Mouse (Mus musculus) E14TG2a.4 (cell line): ENCODE data around the gene Prox1.

Source experiments
- CTCF ChIP-seq: conservative IDR thresholded peaks from 2 replicates; pipeline ENCODE4 v1.5.1; 2014; ENCODE audit warnings: low read length
- POU5F1 ChIP-seq: IDR thresholded peaks from 2 replicates; pipeline ENCODE4 v1.6.1; 2014; ENCODE audit warnings: low read length, borderline replicate concordance

DNA sequence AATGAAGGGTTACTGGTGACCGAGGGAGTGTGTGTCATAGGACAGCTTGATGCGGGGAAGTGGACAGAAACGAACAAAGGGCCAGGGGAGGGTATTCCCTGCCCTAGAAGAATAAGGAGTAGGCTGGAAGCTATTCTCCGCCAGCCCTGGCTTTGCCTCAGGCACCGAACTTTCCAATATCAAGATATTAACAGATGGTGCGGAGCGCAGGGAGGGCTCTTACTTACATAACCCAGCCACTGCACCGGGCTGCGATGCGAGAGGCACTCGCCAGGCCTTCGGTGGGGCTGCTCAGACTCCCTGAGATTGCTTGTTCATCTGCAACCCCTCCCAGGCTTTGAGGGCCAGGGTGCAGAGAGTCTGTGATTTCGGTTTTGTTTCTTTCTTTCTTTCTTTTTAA is 3.7 kb upstream of the Prox1 start:
- TF ChIP-seq CTCF (no peak), POU5F1 (no peak)
